Mouse (Mus musculus) lung, adult 2 months (tissue): ENCODE data around the gene Sardh.

ENCODE experiments used
- CTCF ChIP-seq: fragments of 200-500 bp; IDR thresholded peaks from 2 replicates; pipeline ENCODE4 v1.5.1; 2011; ENCODE audit warnings: mild to moderate bottlenecking, low read length, control low read depth; ENCODE audit not compliant: insufficient read depth
- POLR2A ChIP-seq: fragments of 200-500 bp; IDR thresholded peaks from 2 replicates; pipeline ENCODE4 v1.6.1; 2011; ENCODE audit warnings: low read depth, mild to moderate bottlenecking, control low read depth, low read length, borderline replicate concordance; ENCODE audit errors: extremely low read depth

DNA sequence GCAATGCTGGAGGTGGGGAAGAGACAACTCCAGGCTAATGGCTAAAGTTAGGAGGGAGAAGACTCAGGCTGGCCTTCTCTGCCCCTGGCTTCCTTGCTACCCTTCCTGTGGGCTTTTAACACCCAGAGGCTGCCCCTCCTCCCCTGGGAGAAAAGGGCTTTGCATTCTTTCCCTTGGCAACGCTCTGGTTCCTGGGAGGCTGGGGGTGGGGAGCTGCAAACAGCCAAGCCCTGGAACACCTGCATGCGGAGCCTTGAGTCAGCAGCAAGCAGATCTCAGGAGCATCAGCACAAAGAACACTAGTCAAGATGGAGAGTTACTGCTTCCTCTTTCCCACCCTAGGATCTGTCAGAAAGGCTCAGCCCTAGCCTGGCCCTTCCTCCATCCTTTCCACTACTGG lies 98.7 kb downstream of the Sardh start:
- no peak for TF ChIP-seq POLR2A
- TF ChIP-seq CTCF, result no peak
